Mouse (Mus musculus) lung, postnatal 0 days (tissue): ENCODE measurements around the gene Epb41l5. TPM values are rescaled to one million over a fixed set of nuclear protein-coding genes. Genes with fewer than 3 reads are reported as not detected.
A peak's percentile ranks its signal among the peaks of the same experiment; 100 is the strongest.

Experiments used
- ATAC-seq: fragments of 200-750 bp; cut with Nextera tagmentation; 2 replicates; pipeline ENCODE4 v1.8.0; 2017; ENCODE audit warnings: moderate library complexity
- DNase-seq: peaks from one replicate; pipeline ENCODE4 v3.0.0-alpha.2; 2016; ENCODE audit warnings: low spot score
- H3K27ac ChIP-seq: fragments of 300-500 bp; sonication (generic); 2 replicates; pipeline ENCODE4 v1.5.1; 2014; ENCODE audit warnings: antibody characterized with exemption, mild to moderate bottlenecking, low read length, mixed read lengths
- H3K27me3 ChIP-seq: fragments of 300-500 bp; sonication (generic); replicated peaks from 2 replicates; pipeline ENCODE4 v1.6.1; 2014; ENCODE audit warnings: low read length, mixed read lengths; ENCODE audit not compliant: insufficient read depth
- H3K36me3 ChIP-seq: fragments of 300-500 bp; sonication (generic); 2 replicates; pipeline ENCODE4 v1.6.1; 2014; ENCODE audit warnings: low read length, mixed read lengths; ENCODE audit not compliant: insufficient read depth
- H3K4me1 ChIP-seq: fragments of 300-500 bp; sonication (generic); 2 replicates; pipeline ENCODE4 v1.6.1; 2014; ENCODE audit warnings: antibody characterized with exemption, low read depth, low read length, mixed read lengths; ENCODE audit not compliant: insufficient read depth
- H3K4me2 ChIP-seq: fragments of 300-500 bp; sonication (generic); replicated peaks from 2 replicates; pipeline ENCODE4 v1.6.1; 2014; ENCODE audit warnings: low read depth, mild to moderate bottlenecking, low read length, moderate library complexity, mixed read lengths
- H3K4me3 ChIP-seq: fragments of 300-500 bp; sonication (generic); 2 replicates; pipeline ENCODE4 v1.5.1; 2014; ENCODE audit warnings: low read depth, low read length
- H3K9ac ChIP-seq: fragments of 300-500 bp; sonication (generic); replicated peaks from 2 replicates; pipeline ENCODE4 v1.6.1; 2014; ENCODE audit warnings: low read depth, mild to moderate bottlenecking
- H3K9me3 ChIP-seq: fragments of 300-500 bp; sonication (generic); 2 replicates; pipeline ENCODE4 v1.6.1; 2016; ENCODE audit warnings: low read length, mixed read lengths
- CTCF ChIP-seq: IDR thresholded peaks from 2 replicates; pipeline ENCODE4 v1.5.1; 2016; ENCODE audit warnings: antibody characterized with exemption, mild to moderate bottlenecking
- EP300 ChIP-seq: IDR thresholded peaks from 2 replicates; pipeline ENCODE4 v1.6.1; 2016; ENCODE audit warnings: antibody characterized with exemption, mild to moderate bottlenecking, control low read depth
- WGBS: fragments of 180-500 bp; shearing (Covaris S2); extraction: QIAGEN DNeasy Blood & Tissue Kit; methylation state at CpG from one replicate; pipeline ENCODE4 v1.1.7; 2014; 5-methylcytosine and 5-hydroxymethylcytosine counted together
- polyA plus RNA-seq: library from polyadenylated mRNA; unstranded; fragments of >200 nt; fragmentation: Nextera tagmentation; extraction: Ambion mirVana; gene quantifications from 2 replicates; pipeline ENCODE4 v1.2.1, GENCODE M21; 2015

The Epb41l5 gene
- polyA plus RNA-seq, 1 experiment from 2014 or later = 54.7 TPM

DNA sequence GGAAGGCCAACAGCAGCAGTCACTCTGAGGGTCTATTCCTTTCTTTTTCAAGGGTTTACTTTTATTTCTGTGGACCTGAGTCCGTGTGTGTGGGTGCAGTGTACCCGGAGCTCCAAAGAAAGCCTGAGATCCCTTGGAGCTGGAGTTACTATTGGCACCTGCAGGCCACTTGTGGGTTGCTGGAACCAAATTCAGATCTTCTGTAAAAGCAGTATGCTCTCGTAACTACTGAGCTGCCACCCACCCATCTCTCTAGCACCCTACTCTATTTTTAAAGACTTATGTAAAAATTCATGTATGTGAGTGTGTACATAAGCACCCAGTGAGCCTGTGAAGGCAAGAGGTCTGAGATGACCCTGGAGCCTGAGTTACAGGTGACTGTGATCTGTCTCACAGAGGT lies 43.4 kb downstream of the Epb41l5 start:
- no peak overlapping the region for H3K9ac ChIP-seq
- TF ChIP-seq CTCF (no peak), EP300 (no peak)
- H3K27ac ChIP-seq = no peak overlapping the region
- ATAC-seq = no peak
- H3K4me1 ChIP-seq = no peaks in the 10 kb centered on the region
- H3K4me3 ChIP-seq = no peak overlapping the region
- H3K4me2 ChIP-seq = no peak overlapping the region
- no peaks in the 10 kb centered on the region; the same call in 1 of the 2 replicates for H3K36me3 ChIP-seq
- no peak for DNase-seq
- no peaks in the 10 kb centered on the region for H3K27me3 ChIP-seq
- H3K9me3 ChIP-seq = no peaks in the 10 kb centered on the region
- WGBS = 82% methylated on average over 3 of the region's 3 CpGs

DNA sequence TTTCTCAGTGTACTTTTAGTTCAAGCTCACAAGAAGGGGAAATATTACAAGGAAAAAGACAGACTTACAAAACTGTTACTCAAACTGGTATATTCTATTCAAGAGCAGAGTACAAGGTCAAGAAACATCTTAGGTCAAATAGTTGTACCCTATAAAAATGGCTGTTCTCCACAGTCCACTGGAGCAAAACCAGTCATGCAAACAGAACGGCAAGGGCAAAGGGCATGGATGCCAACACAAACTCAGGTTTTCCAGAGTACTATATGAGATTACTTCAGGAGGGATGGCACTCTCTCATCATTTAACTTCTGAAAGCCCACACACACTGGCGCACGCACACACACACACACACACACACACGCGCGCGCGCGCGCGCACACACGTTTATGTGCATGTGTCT lies 46.4 kb downstream of the Epb41l5 start:
- Histone ChIP-seq H3K4me3 (no peak overlapping the region), H3K4me1 (no peaks in the 10 kb centered on the region), H3K4me2 (no peak overlapping the region), H3K27me3 (no peaks in the 10 kb centered on the region), H3K9ac (no peak overlapping the region), H3K27ac (no peak overlapping the region), H3K36me3 (peaks cover 4% of the 10 kb centered on the region; the same call in 1 of the 2 replicates), H3K9me3 (no peaks in the 10 kb centered on the region)
- no peak for DNase-seq
- TF ChIP-seq EP300 (no peak), CTCF (no peak)
- no peak for ATAC-seq
- WGBS = 98% methylated on average over 12 of the region's 12 CpGs

DNA sequence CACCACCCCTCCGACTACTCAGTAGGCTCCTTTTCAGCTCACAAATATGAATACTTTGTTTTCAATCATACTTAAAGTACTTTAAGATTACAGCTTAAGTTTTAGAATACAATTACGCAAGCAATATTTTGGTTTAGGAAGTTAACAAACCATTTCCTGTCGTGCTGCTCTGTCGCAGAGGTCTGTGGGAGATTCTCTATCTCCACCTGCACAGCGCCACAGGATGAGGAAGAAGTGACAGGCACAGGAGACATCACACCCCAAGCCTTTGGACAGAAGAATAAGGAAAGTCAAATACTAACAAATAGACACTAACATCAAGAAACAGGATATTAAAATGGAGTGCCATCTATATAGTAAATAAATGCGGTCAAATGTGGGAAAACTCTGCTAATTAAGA lies 49.9 kb downstream of the Epb41l5 start:
- Histone ChIP-seq H3K27me3 (no peaks in the 10 kb centered on the region), H3K27ac (no peak overlapping the region), H3K4me2 (no peak overlapping the region), H3K9ac (no peak overlapping the region), H3K9me3 (no peaks in the 10 kb centered on the region), H3K4me1 (no peaks in the 10 kb centered on the region), H3K4me3 (no peak overlapping the region), H3K36me3 (0 out of 2 replicates have a peak, but pooled peaks cover 4% of the 10 kb centered on the region)
- ATAC-seq (no peak; the same call in 1 of the 2 replicates), DNase-seq (peak; percentile 21)
- TF ChIP-seq EP300 (no peak), CTCF (no peak)
- 64% methylated on average over 6 of the region's 6 CpGs for WGBS

GRCm38 (mm10) chr1:119596954-119597480 lies 51.8 kb downstream of the Epb41l5 start:
- no peak overlapping the region for H3K27ac ChIP-seq
- peak; percentile 75 for ATAC-seq

DNA sequence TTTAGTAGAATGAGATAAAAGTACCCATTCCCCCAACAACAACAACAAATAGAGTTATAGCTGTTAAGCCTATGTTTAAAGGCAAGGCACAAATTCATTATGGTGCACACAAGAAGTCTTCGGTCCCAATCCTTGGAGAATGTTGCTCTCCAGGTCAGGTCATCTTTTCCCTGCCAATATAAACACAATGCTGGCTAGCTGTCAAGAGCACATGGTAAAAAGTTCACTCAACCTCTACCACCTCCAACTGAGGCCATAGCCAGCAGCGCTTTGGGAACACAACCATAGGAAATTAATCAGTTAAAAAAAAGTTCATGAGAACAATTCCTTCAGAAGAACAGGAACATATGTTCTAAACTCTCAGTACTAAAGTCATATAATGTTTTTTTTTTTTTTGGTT lies 58.8 kb downstream of the Epb41l5 start:
- H3K4me2 ChIP-seq = no peak overlapping the region
- no peaks in the 10 kb centered on the region for H3K4me1 ChIP-seq
- H3K36me3 ChIP-seq = no peaks in the 10 kb centered on the region
- H3K9me3 ChIP-seq = no peaks in the 10 kb centered on the region
- 39% methylated on average over 2 of the region's 2 CpGs for WGBS
- H3K9ac ChIP-seq = no peak overlapping the region
- peak; percentile 24 for DNase-seq
- no peaks in the 10 kb centered on the region for H3K27me3 ChIP-seq
- no peak overlapping the region for H3K27ac ChIP-seq
- no peak overlapping the region for H3K4me3 ChIP-seq
- no peak for TF ChIP-seq CTCF
- TF ChIP-seq EP300 = no peak
- no peak for ATAC-seq

More at GRCm38 (mm10) chr1:119596954-119597480, 51.8 kb downstream of the Epb41l5 start:
- no peak for TF ChIP-seq CTCF
- no peak for TF ChIP-seq EP300
- 0 out of 2 replicates have a peak, but pooled peaks cover 4% of the 10 kb centered on the region for H3K36me3 ChIP-seq
- no peak overlapping the region for H3K4me2 ChIP-seq
- no peaks in the 10 kb centered on the region for H3K9me3 ChIP-seq
- no peaks in the 10 kb centered on the region for H3K4me1 ChIP-seq
- DNase-seq = peak; percentile 78
- WGBS = 62% methylated on average over 3 of the region's 3 CpGs
- H3K9ac ChIP-seq = no peak overlapping the region
- no peak overlapping the region for H3K4me3 ChIP-seq
- no peaks in the 10 kb centered on the region for H3K27me3 ChIP-seq

- Histone ChIP-seq H3K27ac (no peak overlapping the region), H3K4me1 (no peaks in the 10 kb centered on the region), H3K9me3 (no peaks in the 10 kb centered on the region), H3K9ac (no peak overlapping the region), H3K4me2 (no peak overlapping the region), H3K36me3 (no peaks in the 10 kb centered on the region), H3K4me3 (no peak overlapping the region), H3K27me3 (no peaks in the 10 kb centered on the region)
- 93% methylated on average over 2 of the region's 2 CpGs for WGBS
- no peak for DNase-seq
- ATAC-seq = no peak
- TF ChIP-seq EP300 (no peak), CTCF (no peak)
These were observed 63.8 kb downstream of the Epb41l5 start for GRCm38 (mm10) chr1:119584974-119585373.

DNA sequence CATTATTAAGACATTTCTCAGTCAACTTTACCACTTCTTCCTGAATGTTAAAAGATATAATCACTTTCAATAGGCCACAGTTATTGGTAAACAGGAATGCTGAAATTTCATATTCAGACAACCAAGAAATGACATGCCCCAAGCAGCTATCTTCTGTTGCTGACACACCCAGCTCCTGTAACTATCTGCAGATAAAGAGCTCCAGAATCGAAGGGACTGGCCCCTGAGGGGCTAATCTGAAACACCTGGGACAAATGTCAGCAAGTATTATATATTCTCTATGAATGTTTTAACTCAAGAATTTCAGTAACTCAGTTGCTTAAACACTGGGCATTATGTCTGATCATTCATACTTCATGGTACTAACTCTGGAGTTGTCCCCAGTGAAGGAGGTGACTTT lies 78.7 kb downstream of the Epb41l5 start:
- Histone ChIP-seq H3K36me3 (no peaks in the 10 kb centered on the region), H3K27me3 (no peaks in the 10 kb centered on the region), H3K4me3 (no peak overlapping the region), H3K4me2 (no peak overlapping the region), H3K9me3 (no peaks in the 10 kb centered on the region), H3K9ac (no peak overlapping the region), H3K4me1 (no peaks in the 10 kb centered on the region), H3K27ac (no peak overlapping the region)
- WGBS = 68% methylated on average over 1 of the region's 1 CpGs
- no peak for ATAC-seq
- TF ChIP-seq CTCF (no peak), EP300 (no peak)
- DNase-seq = no peak
